Mouse (Mus musculus) heart, adult 2 months (tissue): Measurements from ENCODE around the gene Wrap53.

Experiments used
- CTCF ChIP-seq: fragments of 200-600 bp; IDR thresholded peaks from 2 replicates; pipeline ENCODE4 v1.8.1; 2022; ENCODE audit warnings: antibody characterized with exemption, mild to moderate bottlenecking, moderate library complexity
- POLR2A ChIP-seq: fragments of 200-500 bp; IDR thresholded peaks from 2 replicates; pipeline ENCODE4 v1.6.1; 2011; ENCODE audit warnings: mild to moderate bottlenecking, low read depth, low read length, control low read depth; ENCODE audit not compliant: insufficient read depth

DNA sequence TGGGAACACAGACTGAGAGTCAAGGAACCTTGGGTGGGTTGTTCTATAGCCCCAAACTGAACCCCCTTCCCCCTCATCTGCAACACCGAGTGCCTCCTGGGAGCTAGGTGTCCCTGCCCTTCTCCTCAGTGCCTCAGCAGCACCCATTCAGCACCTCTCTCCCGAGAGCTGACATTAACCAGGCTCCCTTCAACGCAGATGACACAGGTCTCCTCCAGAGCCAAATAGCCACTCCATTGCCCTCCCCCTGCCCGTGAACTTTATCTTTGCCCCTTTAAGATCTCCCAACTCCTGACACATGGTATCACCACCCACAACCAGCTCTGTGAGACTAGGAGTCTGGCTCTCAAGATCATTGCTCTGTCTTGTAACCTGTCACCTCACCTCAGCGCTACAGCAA lies 20.9 kb downstream of the Wrap53 start:
- no peak for TF ChIP-seq CTCF
- TF ChIP-seq POLR2A = peak; percentile 47
